Mouse (Mus musculus) mouse embryonic stem cell (cell line): Measurements from ENCODE around the gene Cacnb1.

Experiments
- in situ Hi-C, 2 experiments: fragments of 300-500 bp; cut with MboI; formaldehyde crosslinking; loops; 1 replicate in 1 of 2; 3 replicates in 1 of 2; pipeline ENCODE4 v1.14.3; 2019 to 2020; ENCODE audit warnings: low sequenced_read_pairs in 2 of 2, low pct_unique_long_range_greater_than_20kb in 1 of 2, mixed read lengths in 1 of 2; ENCODE audit not compliant: unreplicated experiment in 1 of 2

The Cacnb1 gene

DNA sequence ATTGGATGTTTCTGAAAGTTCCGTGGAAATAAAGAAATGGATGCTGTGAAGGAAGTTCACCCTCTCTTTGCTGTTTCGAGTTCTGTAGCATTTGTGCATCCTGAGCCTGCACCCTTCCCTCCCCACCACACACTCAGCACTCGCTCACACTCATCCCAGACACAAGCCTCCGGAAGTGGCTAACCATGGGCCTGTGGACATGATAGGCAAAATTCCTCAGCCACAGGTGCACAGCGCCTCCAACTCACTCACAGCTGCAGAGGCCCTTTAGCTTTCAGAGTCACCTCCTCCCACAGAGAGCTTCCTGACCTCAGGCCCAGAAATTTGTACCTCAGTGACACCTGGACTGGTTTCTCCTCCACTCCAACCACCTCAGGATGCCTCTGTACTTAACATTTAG, 45.0 kb downstream of the Cacnb1 start:
- in situ Hi-C loops, result no loop called here

DNA sequence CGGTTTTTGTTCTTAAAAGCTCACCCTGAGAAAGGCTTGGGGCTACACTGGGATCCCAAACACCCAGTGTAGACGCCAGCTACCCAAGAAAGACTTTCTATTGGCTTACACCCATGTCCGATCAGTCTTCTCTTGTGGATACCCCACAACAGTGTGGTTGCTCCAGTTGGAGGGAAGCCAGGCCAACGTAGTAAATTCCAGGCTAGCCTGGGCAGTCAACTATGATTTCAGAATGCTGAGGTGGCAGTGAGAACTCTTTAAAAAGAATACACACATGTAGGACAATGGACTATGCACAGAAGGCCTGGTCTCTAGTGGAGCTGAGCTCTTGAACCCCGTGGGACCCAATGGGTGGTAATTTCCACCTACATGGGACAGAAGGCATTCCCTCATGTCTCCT, 48.1 kb downstream of the Cacnb1 start:
- in situ Hi-C loops, result loop anchor here in 1 of 2 experiments (5.0 kb wide), 1 partner anchor 37 kb away; no protein-coding TSS in a partner anchor

GRCm38 (mm10) chr11:97974141-97974540, 48.7 kb downstream of the Cacnb1 start:
- in situ Hi-C loops, result loop anchor here in 1 of 2 experiments (5.0 kb wide), 1 partner anchor 37 kb away; no protein-coding TSS in a partner anchor

DNA sequence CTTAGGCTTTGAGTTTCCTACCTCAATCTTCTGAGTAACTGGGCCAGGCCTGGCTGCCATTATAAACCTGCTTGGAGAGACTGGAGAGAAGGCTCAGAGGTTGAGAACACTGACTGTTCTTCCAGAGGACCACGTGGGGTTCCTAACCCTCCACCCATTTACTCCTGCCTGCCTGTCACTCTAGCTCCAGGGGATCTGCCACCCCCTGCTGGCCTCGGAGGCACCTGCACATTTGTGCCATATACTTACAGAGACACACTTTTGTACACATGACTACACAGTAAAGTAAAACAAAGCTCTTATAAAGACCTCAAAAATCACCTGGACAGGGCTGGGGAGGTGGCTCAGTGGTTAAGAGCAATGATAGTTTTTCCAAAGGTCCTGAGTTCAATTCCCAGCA, 50.4 kb downstream of the Cacnb1 start:
- in situ Hi-C loops, result loop anchor here in 1 of 2 experiments (5.0 kb wide), 1 partner anchor 35 kb away; no protein-coding TSS in a partner anchor

DNA sequence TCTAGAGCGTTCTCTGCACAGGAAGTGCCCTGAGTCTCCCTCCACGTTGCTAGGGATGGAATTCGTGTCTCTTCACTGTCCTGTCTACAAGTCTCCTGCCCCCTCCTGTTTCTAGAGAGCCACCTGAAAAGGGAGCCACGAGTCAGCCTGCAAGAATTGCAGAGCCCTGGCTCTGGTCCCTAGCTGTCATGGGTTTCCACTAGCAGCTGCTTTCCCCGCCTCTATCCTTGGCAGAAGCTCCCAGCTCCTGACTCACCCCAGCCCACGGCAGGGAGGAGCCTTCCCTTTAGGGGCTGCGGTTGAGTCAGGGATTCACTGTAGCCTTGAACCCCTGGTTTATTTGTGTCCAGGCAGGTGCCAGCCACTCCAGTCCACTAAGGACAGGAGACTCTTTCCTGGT, 51.6 kb downstream of the Cacnb1 start:
- in situ Hi-C loops, result loop anchor here in 1 of 2 experiments (5.0 kb wide), 1 partner anchor 34 kb away; no protein-coding TSS in a partner anchor

DNA sequence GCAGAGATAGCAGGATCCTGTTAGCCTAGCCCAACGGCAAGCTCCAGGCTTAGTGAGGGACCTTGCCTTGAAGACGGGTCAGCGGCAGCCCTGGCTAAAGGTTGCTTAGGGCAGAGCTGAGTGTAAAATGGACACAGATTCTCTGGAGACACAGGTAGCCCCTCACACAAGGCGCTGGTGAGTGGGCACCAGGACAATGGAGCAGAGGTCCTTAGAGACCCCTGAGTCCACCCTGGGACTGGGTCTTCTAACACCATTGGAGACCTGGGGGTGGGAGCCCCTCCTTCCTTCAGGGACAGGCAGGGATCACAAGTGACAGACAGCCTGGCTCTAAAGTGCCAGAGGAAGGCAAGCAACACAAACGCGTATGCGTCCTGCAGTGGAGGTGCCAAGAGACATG, 52.1 kb downstream of the Cacnb1 start:
- in situ Hi-C loops, result loop anchor here in 1 of 2 experiments (5.0 kb wide), 1 partner anchor 33 kb away; no protein-coding TSS in a partner anchor

GRCm38 (mm10) chr11:97968385-97968784, 54.4 kb downstream of the Cacnb1 start:
- in situ Hi-C loops, result no loop called here

DNA sequence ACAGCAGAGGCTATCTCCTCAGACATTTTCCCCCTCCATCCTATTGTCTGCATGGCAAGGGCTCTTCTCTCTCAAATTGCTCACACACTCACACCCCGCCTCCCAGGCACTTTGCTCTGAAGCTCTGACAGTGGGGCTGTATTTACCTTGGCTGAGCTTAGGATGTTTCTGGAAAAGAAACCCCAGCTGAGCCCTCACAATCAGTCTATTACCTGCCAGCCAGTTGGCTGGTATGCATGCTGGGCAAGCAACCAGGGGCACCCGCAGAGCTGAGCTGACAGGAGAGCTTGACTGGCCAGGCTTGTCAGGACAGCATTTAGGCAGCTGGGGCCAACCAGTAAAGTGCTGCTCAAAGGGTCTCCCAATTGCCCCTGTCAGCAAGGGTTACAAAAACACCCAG, 55.7 kb downstream of the Cacnb1 start:
- in situ Hi-C loops, result no loop called here

- in situ Hi-C loops, result no loop called here
Observed at GRCm38 (mm10) chr11:97960907-97961306, 61.9 kb downstream of the Cacnb1 start.

DNA sequence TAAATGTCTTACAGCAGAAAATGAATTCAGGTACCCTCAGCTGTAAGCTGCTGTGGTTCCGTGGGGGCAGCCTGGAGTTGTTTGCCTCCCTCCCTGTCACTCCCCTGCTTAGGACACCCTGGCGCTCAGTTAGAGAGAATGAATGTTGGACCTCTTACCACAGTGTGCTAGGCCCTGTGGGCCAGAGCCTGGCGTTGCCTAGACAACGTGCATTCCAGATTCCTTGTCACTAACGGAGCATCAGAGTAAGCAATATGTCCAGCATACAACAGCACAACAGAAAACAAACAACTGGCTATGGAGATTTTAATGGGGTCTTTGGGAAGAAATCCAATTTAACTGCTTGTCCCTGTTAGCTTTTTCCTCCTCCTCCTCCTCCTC, 63.5 kb downstream of the Cacnb1 start:
- in situ Hi-C loops, result no loop called here

GRCm38 (mm10) chr11:97958641-97959299, 64.1 kb downstream of the Cacnb1 start:
- in situ Hi-C loops, result no loop called here

GRCm38 (mm10) chr11:97956905-97957560, 65.8 kb downstream of the Cacnb1 start:
- in situ Hi-C loops, result no loop called here

GRCm38 (mm10) chr11:97955915-97956314, 66.9 kb downstream of the Cacnb1 start:
- in situ Hi-C loops, result no loop called here

GRCm38 (mm10) chr11:97955146-97955902, 67.5 kb downstream of the Cacnb1 start:
- in situ Hi-C loops, result no loop called here

DNA sequence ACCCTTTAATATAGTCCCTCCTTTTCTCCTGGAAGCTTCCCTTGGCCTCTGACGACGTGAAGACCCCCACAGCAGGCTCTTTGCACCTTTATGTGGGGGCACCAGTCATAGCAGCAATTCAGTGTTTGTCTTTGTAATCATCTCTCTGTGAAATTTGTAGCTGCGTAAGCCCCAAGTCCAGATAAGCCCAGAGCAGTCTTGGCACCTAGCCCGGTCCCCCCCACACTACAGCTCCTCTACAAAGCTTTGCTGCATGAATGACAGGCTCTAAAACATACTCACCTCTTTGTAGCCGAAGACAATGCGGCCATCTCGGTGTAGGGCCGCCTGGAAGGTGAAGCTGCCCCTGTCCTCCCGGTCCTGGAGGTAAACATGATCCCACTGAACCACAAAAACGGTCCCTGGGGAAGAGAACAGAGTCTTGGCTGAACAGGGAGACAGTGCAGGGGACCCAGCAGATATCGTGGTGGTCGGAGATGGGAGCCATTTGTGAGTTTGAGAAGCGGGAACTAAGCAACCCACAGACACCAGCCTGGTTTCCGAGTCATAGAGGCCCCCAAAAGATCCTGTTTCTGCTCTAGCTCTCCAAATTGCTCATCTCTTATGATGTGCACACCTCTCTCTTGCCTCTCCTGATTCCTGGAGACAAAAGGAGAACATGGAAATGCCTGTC, 68.2 kb downstream of the Cacnb1 start:
- in situ Hi-C loops, result no loop called here

GRCm38 (mm10) chr11:97953939-97954275, 68.9 kb downstream of the Cacnb1 start:
- in situ Hi-C loops, result no loop called here

- in situ Hi-C loops, result no loop called here
Observed at GRCm38 (mm10) chr11:97953179-97953938, 69.5 kb downstream of the Cacnb1 start.

DNA sequence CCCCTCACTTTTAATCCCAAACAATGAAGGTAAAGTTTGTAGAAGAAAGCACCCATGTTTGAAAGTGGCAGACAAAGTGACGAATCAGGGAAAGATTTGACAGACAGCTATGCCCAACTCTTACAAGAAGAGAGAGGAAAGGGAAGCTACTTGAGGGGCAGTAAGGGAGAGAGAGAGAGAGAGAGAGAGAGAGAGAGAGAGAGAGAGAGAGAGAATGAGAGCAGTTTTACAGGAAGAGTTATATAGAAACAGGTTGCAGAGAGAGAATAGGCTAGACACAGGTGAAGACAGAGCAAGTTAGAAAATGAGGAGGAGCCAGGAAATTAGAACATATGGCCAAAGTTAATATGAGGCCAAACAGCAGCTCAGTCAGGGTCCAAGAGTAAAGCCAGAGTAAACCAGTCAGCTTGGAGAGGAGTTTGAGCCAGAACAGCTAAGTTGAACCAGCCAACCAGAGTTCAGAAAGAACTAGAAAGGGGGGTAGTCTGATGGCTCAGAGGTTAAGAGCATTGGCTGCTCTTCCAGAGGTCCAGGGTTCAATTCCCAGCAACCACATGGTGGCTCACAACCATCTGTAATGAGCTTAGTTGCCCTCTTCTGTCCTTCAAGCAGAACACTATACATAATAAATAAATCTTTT, 70.3 kb downstream of the Cacnb1 start:
- in situ Hi-C loops, result no loop called here
